Mouse (Mus musculus) cerebellum, adult 11-12 months (tissue): ENCODE measurements around the gene Bcas3.
A peak's percentile ranks its signal among the peaks of the same experiment; 100 is the strongest.

Experiments used
- DNase-seq: peaks from one replicate; pipeline ENCODE4 v3.0.0; 2022

Bcas3 gene

DNA sequence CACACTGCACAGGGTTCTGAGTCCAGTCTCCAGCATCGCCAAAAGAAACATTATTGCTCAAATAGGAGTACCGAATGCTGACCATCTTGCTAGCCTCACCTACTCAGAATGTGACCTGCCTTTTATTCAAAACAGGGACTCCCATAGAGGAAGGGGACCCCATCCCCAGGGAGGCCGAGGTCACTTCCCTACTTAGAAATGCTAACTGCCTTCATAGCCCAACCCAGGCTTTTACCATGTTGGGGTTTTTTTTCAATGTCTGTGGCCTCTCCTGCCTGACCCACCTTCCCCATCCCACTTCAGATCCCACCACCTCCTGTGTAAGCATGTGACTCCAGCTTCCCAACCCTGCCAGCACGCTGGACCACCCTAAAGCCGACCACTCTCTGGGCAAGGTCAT lies 458.7 kb downstream of the Bcas3 start:
- DNase-seq, result no peak

DNA sequence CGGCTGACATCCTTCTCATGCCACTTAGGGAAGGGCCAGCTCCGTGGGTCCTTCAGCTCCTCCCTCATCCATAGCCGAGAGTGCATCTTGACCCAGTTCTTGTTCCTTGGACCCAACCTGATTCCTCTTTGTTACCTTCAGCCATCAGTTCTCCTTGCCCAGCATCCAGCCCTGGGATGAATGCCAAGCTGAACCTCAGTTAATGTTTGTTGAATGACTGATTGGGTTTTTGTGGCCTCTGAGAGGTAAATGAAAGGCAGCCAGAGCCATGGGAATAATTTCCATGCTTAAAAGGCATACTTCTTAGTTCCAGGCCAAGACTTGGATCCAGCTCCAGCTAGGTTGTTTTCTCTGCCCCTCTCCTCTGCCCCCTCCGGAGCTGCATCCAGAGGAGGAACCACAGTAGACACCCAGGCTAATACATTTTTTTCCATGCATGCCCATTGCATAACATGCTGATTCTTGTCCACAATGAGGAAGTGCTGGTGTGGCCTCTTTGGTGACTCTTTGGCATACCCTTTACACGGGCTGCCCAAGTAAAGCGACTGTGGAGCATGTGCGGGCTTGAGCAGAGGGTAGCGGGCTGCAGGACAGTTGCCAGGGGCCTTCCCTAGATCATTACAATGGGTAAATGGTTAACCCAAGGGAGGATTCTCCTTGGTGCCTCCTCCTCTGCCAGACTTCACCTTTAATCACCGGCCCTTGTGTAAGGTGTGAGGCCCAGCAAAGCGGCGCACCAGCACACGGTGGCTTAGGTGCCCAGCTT lies 459.4 kb downstream of the Bcas3 start:
- DNase-seq, result no peak

DNA sequence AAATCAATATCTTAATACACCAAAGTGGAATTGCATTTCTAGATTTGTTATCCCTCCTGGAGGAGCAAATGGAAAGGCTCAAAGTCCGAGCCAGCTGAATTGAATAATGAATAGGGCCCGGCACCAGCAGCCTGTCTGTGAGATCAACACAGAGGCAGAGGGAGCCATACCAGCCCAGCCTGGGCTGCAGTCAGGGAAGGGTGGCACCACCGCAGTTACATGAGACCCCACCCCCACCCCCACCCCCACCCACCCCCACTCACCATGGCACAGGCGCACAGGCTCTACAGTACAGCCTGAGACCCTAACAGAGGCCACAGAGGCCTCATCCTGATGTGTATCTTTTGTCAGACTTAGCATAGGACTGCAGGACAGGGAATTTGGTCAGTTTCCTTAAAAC lies 461.7 kb downstream of the Bcas3 start:
- DNase-seq, result no peak

DNA sequence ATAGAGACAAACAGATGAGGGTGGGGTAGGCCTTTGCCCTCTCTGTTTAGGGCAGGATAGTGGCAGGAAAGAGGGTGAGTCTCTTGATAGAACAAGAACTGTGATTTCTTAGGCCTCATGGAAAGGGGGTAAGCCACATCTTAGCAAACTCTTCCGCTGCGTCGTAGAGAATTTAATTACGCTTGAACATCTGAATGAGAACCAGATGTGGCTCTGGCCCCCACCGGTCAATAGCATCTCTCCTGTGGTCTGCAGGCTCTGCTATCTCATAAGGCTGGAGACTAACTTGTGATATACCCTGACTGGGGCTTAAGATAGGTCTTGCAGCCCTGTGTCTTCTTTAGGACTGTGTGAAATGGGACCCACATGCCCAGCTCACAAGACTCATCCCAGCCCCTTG lies 463.5 kb downstream of the Bcas3 start:
- no peak for DNase-seq

DNA sequence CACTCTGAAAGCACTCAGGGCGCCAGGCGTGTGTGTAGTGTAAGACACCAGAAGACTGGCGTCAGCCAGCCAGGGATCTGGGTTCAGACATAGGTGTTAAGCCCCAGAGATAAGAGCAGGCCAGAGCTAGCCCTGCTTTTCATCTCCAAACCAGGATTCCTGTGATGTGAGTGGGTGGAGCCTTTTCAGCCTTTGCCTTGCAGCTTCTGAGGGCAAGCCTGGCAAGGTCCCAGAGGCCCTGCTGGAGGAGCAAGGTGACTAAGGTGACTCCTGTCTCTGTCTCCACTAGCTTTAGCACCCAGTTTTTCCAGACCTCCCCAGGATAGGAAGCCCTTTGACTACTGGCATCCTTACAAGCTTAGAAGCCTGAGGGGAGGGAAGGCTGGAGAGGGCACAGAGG lies 465.4 kb downstream of the Bcas3 start:
- no peak for DNase-seq

DNA sequence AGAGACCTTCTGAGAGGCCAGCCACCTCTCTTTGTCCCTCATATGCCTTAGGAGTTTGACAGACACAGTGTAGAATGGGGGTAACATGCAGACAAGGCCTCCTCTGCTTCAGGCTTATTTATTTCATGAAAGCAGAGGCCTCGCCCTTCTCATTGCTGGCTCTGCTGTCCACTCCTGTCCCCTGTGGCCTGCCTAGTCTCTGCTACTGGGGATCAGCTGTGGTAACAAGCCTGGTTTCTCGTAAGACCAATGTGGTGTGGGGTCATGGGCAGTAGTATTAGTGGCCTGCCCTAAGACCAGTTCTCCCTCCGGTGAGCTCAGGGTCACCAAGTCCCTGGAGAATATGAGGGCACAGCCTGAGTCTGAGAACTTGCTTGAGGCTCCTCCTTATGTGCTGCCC lies 468.0 kb downstream of the Bcas3 start:
- no peak for DNase-seq

DNA sequence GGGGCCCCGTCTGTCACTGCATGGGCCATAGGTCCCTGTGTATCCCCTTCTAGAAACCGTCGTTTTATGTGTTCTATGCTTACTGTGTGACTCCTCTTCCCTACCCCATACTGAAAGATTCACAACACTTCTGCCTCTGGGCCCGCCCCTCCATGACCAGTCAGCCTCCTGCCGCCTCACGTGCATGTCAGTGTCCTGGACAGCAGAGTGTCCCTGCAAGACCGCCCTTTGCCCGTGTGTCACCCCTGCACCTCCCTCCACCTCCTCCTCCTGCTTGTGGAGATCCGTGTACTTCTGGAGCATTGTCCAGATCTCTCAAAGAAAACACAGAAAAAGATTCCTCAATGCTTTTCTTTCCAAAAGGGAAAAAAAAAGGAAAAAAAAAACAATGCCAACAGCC lies 468.7 kb downstream of the Bcas3 start:
- no peak for DNase-seq

DNA sequence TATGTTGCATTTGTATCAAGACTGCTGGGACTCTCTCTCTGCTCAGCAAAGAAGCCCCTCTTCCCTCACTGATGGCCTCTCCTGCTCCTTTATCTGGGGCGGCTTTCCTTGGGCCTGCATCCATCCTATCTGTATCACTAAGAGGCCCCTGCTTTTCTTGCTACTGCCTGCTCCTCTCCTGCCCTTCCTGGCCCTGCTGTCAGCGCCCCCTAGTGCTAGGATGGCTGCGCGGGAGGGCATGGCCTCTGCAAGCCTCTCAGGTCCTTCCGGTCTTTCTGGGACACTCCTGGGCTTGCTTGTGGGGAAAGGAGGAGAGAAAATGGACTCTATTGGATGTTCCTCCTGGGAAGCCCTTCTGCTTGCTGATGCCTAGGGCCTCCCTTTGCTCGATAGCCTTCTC lies 470.2 kb downstream of the Bcas3 start:
- DNase-seq, result peak; percentile 30

DNA sequence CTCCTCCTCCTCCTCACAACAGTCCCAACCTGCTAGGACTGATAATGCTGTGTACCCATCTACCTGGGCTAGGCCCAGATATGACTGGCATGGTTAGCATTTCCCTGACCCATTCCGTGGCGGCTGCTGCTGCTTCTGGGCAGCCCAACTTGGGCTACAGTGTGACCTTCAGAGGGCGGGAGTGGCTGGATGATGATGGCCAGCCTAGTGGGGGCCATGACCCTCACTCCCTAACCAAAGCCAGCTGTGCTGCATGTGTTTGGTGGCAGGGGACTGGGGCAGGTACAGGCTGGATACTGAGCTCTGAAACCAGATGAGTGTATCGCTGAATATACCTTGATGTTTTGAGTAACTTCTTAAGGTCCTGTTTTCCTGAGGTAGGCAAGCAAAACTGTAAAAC lies 470.8 kb downstream of the Bcas3 start:
- no peak for DNase-seq

DNA sequence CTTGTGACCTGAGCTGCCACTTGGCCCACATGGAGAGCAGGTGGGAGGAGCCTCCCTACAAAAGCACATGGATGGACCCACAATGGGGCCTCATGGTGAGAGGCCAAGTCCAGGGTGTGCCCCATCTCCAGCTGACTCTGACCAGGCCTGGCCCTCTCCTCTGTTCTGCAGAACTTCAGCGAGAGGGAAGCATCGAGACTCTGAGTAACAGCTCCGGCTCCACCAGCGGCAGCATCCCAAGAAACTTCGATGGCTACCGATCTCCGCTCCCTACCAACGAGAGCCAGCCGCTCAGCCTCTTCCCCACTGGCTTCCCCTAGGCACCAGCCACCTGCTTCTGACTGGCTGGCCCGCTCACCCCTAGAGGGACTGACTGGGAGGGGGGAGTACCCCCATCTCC lies 472.1 kb downstream of the Bcas3 start:
- DNase-seq, result no peak

DNA sequence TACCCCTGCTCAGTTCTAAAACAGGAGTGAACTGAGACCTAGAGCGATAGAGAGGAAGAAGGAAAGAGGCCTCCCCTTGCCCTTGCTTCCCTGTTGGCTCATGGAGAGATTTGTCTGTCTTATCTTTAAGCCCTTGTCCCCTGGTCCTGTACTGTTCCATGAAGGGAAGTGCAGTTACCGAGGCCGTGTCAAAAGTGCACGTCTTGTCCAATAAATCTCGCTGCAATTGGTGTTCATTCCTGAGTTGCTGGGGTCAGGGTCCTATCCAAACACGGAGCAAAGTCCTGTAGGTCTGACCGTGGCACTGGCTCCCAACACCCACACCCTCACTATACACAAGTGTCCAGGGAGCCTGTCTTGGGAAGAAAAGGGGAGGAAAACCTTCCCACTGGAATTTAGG lies 472.9 kb downstream of the Bcas3 start:
- no peak for DNase-seq

DNA sequence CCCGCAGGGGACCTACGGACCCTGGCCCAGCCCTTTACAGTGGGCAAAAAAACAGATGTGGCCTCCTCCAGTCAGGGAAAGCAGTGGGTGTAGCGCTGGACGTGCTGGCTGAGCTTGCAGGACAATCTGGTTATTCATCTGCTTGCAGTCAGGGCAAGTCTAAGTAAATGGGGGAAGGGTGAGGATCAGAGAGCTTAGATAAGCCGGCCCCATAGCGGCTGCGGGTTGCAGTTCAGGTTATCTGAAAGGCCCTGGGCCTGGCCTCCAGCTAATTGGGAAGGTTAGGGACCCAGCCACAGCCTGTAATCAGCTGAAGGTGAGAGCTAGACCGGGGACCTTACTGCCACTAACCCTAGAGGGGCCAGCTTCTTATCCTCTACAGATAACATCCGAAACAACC lies 474.4 kb downstream of the Bcas3 start:
- no peak for DNase-seq

DNA sequence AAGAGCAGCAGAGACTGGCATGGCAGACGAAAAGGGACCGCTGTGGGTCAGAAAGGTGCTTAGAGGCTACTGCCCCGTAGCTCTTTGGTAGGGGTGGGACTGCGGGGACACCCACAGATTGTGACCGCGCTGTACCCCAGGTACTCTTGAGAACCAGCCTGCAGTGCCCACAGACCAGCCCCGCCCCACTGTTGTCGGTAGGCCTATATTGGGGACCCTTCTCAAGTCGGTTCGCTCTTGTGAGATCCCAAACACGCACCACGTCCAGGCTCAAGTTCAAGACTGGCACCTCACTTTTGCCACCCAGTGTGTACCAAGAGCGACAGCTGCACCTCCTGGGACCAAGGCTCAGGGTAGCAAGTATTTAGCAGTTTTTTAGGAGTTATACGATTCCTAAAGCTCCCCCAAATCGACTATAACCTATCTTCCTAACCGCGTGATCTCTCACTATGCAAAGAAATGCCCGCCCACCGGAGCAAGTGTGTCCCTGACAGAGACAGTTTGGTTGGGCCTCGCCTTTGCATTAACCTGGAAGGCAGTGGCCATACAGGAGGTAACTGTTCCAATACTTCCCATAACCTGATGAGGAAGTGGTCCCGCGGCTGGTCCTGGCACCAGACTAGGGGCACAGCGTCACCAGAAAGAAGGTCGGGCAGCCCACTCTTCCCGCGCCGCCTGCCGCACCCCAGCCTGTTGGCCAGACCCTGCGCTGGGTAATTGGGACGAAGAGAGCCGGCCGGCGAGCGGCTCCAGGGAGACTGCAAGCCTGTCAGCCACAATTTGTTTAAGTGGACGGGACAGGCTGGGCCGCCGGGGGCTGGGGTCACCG lies 475.9 kb downstream of the Bcas3 start:
- DNase-seq, result no peak

DNA sequence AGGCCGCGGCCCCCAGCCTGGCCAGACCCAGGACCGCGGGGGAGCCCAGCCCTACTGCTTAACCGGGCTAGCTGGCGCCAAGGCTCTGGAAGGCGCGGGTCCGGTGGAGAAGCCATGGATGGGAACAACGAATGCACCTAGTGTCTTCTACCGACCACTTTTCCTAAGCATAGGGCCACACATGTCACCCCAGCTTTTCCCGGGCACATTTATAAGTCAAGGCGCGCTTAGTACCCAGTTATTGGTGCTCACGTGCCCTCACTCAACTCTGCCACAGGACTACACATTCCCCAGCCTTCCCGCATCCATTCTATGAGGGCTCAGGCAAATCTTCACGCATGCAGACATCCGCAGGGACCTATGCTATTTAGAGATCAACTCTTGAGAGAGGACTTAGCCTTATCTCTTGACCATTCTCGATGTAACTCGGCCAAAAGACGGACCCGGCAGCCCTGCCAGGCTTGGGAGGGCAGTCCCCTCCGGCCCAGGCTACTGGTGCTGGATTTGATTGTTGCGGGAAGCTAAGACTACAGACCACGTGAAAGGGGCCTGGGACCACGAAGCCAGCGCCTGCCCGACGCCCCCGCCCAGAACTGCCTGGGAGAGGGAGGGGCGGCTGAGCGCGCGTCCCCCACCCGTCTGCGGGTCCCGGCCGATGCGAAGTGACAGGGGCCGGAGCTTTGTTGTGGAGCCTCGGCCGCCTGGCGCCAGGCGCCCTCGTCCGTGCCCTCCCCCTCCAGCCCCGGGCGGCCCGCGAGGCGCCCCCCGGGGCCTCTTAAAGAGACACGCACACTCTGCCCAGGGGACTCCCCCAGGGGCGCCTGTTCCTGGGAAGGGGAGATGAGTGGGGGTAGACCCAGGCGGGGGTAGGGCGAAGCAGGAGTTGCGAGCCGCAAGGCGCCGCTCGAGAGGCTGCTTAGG lies 476.8 kb downstream of the Bcas3 start:
- no peak for DNase-seq

DNA sequence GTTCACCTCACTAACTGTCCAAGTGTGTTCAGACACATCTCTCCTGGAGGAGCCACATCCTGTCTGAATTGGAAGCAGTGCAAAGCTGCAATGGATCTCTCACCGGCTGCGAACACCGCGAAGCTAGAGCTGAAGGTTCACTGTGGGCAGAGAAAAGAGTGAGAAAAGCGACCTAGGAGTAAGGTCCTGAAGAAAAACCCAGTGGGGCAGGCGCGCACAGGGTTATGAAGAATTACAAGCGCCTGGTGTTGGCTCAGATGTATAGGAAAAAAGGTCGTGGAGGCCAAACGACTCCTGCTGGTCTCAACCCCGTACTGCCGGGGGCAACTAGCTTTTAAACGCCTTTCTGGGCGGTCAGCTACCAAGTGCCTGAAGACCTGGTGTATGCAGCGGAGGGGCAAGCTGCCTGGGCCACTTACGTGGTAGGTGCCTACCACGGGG lies 478.0 kb downstream of the Bcas3 start:
- DNase-seq, result no peak

DNA sequence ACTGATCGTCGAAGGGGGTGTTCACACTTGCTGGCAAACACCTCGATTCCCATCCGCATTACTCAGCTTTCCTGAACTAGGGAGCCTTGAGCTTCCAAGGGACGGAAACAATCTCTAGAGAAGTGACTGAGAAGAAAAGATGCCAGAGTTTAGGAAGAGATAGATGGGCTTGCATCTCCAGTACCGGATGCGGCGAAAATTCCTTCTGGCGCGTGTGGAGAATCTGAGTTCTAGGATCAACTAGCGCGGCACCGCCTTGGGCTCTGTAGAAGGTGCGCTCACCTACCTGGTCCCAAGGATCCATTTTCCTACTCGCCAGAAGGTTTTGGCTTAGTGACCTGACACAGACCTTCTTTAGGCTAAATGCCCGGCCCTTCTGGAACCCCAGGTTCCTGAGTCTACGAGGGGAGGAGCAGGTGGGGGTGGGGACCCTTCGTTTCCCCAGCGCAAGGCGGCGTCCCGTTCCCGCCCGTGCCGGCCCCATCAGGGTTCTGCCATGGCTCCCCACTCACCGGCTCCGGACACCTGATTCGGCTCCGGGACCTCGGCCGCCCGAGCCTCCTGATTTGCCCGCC lies 478.8 kb downstream of the Bcas3 start:
- no peak for DNase-seq

DNA sequence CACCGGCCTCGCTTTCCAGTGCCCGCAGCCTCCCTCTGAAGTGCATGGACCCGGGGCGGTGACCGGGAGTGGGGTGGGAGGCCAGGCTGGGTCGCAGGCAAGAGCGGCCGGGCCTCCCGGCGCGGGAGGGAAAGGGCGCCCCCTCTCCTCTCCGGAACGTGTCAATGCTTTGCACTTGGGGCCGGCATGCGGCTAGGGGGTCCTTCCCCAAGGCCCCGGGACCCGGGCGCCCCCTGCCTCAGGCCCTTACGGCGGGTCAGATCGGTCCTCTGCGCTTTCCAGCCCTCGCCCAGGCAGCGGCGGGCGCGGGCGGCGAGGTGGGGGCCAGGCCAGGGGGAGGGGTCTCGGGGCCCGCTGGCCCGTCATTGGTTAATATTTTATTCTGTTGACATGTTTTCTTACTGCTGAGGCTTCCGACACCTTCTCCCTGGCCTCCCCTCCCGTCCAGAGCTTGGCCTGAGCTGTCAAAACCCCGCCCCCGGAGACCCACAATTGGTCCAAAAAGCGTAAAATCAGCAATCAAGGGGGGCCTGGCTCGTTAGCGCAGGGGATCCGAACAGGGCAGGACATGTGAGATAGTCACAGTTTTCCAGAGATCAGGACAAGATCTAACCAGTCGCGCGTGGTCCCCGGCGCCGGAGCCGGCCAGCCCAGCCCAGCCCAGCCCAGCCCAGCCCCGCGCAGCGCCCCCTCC lies 479.4 kb downstream of the Bcas3 start, which contains the start of gene Tbx2:
TSS of gene Tbx2 (plus strand) at position 321 of the 694 bp plus-strand sequence.
- no peak for DNase-seq

DNA sequence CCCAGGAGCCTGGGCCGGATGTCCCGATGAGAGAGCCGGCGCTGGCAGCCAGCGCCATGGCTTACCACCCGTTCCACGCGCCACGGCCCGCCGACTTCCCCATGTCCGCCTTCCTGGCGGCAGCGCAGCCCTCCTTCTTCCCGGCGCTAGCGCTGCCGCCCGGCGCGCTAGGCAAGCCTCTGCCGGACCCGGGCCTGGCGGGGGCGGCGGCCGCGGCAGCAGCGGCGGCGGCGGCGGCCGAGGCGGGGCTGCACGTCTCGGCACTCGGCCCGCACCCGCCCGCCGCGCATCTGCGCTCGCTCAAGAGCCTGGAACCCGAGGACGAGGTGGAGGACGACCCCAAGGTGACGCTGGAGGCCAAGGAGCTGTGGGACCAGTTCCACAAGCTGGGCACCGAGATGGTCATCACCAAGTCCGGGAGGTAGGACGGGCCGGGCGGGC lies 480.1 kb downstream of the Bcas3 start:
- no peak for DNase-seq

DNA sequence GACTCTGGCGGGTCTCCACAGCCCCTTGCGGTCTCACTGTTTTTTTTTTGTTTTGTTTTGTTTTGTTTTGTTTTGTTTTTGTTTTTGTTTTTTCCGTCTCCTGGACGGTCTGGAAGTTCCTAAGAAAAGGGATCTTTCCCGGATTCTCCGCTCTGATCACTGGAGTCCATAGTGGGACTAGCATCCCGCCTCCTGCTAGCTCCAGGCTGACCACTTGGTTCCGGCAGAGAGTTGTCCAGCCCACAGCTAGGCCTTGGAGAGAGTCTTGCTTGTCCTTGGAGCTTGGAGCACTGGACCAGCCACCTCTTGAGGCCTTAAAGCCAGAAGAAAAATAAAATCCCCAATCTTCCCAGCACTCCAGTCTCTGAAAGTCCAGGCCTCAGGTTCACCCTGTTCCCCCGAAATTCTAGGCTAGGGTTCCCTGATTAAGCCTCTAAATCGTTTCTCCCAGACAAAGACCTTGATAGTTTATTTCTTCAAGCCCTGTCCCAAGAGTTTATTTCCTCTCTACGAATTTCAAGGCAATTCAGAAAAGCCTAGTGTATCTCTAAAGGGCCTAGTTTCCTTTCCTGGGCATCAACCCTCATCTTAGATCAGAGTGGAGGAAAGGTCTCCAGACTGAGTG lies 480.9 kb downstream of the Bcas3 start:
- DNase-seq, result no peak

DNA sequence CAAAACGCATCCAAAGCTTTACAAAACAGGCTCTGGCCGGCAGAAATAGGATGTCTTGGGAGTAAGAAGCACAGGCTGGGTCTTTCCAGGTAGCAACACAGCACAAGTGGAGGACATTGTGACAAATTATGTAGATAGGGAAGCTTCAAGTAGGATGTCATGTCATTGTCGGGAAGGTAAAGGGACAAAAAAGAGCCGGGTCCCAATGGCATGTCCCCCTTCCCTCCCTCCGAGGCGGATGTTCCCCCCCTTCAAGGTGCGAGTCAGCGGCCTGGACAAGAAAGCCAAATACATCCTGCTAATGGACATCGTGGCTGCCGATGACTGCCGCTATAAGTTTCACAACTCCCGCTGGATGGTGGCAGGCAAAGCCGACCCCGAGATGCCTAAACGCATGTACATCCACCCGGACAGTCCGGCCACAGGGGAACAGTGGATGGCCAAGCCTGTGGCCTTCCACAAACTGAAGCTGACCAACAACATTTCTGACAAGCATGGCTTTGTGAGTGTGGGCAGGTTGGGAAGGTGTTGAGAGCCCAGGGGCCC lies 481.5 kb downstream of the Bcas3 start:
- no peak for DNase-seq

DNA sequence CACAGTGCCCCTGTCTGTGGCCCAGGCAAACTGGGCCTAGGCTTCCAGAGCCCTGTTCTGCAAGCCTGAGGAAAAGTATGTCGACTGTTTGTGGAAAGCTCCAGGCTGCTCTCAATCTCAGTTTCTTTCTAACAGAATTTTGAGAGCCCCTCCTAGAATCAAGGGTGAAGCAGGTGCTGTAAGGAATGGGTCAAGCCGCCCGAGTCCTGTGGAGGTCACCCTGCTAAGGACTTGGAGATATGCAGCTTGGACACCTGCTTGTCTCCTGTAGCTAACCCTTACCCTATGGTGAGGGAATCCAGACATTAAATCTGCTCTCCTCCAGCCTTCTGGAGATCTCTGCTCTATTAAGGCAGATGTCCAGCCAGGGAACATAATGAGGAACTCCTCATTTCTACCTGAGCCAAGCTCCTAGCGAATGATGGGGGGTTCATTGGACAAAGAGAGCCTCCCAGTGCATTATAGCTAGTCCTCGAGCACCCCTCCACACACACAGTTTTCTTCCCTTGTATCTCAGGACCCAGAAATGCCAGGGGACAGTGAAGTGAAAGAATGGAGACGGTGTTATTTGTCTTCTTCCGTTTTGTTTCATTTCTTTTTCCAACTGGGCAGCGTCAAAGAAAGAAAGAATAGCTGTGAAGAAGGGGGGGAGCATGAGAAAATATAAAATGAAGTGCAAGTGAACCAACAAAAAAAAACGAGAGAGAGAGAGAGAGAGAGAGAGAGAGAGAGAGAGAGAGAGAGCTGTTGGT lies 482.2 kb downstream of the Bcas3 start:
- no peak for DNase-seq
